Comparison of ENCODE assay signal across 24 mouse cellular contexts in the genomic region with DNA sequence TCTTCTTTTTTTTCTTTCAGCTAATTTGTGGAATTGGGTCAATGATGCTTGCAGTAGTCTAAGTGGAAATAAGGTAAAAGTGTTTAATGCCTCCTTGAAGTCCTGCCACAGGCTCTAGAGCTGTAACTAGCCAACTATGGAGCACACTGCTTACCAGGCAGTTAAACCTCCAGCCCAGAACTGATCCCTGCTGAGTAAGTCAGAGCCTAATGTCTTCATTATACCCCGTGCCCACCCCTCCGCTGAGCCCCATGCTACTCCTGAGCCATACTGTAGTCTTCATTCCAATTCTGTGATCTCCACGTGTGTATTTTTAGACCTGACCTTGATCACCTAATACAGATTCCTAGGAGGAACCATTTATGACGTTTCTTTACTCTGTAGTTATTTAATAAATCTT. TPM values are rescaled to one million over a fixed set of nuclear protein-coding genes. Genes with fewer than 3 reads are reported as not detected.
DNase-seq lines count a peak whose midpoint lies in the region; ATAC-seq lines count a peak whose summit lies in the region.
"Had no signal": no experiment of that assay in that cellular context is flagged by ENCODE, and none has a peak within 500 bp of the region (broad histone marks: within the 10 kb centered on the region; RNA-seq: fewer than 3 reads in every experiment).

No protein-coding gene starts in this region.

- H3K9me3 ChIP-seq in hindbrain, embryonic 14.5 days (ENCODE audit: control insufficient read depth, low read length) = no peaks in the 10 kb centered on the region
- no peaks in the 10 kb centered on the region for H3K9me3 ChIP-seq in hindbrain, embryonic 12.5 days (replicated peaks)
- H3K9me3 ChIP-seq in midbrain, embryonic 11.5 days (ENCODE audit: control insufficient read depth, low read length) = no peaks in the 10 kb centered on the region
- no peaks in the 10 kb centered on the region for H3K9me3 ChIP-seq in midbrain, embryonic 13.5 days
- no peaks in the 10 kb centered on the region for H3K9me3 ChIP-seq in neural tube, embryonic 15.5 days (replicated peaks)
- H3K9me3 ChIP-seq: embryonic facial prominence, embryonic 12.5 days; embryonic facial prominence, embryonic 15.5 days; heart, embryonic 10.5 days; heart, embryonic 13.5 days had no signal

- no peak for DNase-seq in hindbrain, embryonic 14.5 days (ENCODE audit: low spot score)
- peak; percentile 49 for DNase-seq in midbrain, embryonic 11.5 days (ENCODE audit: low spot score, missing footprints)
- no peak for DNase-seq in heart, postnatal 14 days
- DNase-seq: adrenal gland, adult 8-10 months; adrenal gland, postnatal 25 days; cerebellum, adult 11-12 months; cerebellum, adult 9-10 months; cerebellum, postnatal 25 days; forebrain, postnatal 0 days; gastrocnemius, adult 2 months; gastrocnemius, postnatal 14 days; heart, adult 18-20 months had no signal

- H3K4me2 ChIP-seq in hindbrain, embryonic 14.5 days (replicated peaks) = no peak overlapping the region
- H3K4me2 ChIP-seq in hindbrain, embryonic 12.5 days (replicated peaks) = no peak overlapping the region
- H3K4me2 ChIP-seq in midbrain, embryonic 11.5 days = no peak overlapping the region
- no peak overlapping the region for H3K4me2 ChIP-seq in midbrain, embryonic 13.5 days (replicated peaks)
- H3K4me2 ChIP-seq in neural tube, embryonic 15.5 days = no peak overlapping the region
- H3K4me2 ChIP-seq: embryonic facial prominence, embryonic 12.5 days; embryonic facial prominence, embryonic 15.5 days; heart, embryonic 13.5 days had no signal

- intact Hi-C loops in heart, postnatal 14 days (cut with DNase I) = no loop called here

- H3K27me3 ChIP-seq in hindbrain, embryonic 14.5 days (ENCODE audit: control insufficient read depth, insufficient read depth, low read length) = no peaks in the 10 kb centered on the region
- no peaks in the 10 kb centered on the region for H3K27me3 ChIP-seq in hindbrain, embryonic 12.5 days
- no peaks in the 10 kb centered on the region for H3K27me3 ChIP-seq in midbrain, embryonic 11.5 days (ENCODE audit: control insufficient read depth, insufficient read depth, low read length)
- no peaks in the 10 kb centered on the region for H3K27me3 ChIP-seq in midbrain, embryonic 13.5 days
- no peaks in the 10 kb centered on the region for H3K27me3 ChIP-seq in neural tube, embryonic 15.5 days (replicated peaks)
- H3K27me3 ChIP-seq: embryonic facial prominence, embryonic 12.5 days; embryonic facial prominence, embryonic 15.5 days; heart, embryonic 13.5 days had no signal

- WGBS in hindbrain, embryonic 14.5 days = 68% methylated on average over 4 of the region's 4 CpGs
- 80% methylated on average over 4 of the region's 4 CpGs for WGBS in hindbrain, embryonic 12.5 days
- WGBS in midbrain, embryonic 11.5 days = 76% methylated on average over 4 of the region's 4 CpGs
- 71% methylated on average over 4 of the region's 4 CpGs for WGBS in midbrain, embryonic 13.5 days
- 67% methylated on average over 4 of the region's 4 CpGs for WGBS in neural tube, embryonic 15.5 days

- 0 out of 2 replicates have a peak, but pooled peaks have one; percentile 54 for ATAC-seq in hindbrain, embryonic 14.5 days (ENCODE audit: low FRiP score)
- no peak for ATAC-seq in hindbrain, embryonic 12.5 days (ENCODE audit: low FRiP score)
- ATAC-seq in midbrain, embryonic 11.5 days (ENCODE audit: low FRiP score) = no peak
- no peak for ATAC-seq in midbrain, embryonic 13.5 days
- peak; percentile 25; the same call in 1 of the 2 replicates for ATAC-seq in neural tube, embryonic 15.5 days (ENCODE audit: low FRiP score)
- ATAC-seq: activated CD4-positive, CD25-positive, alpha-beta regulatory T cell, adult 4 months; CD4-positive, CD25-positive, alpha-beta regulatory T cell, adult 4 months; forebrain, embryonic 14.5 days; forebrain, postnatal 0 days; intestine, postnatal 0 days had no signal

- no peak overlapping the region for H3K4me3 ChIP-seq in hindbrain, embryonic 14.5 days (replicated peaks; ENCODE audit: low read length)
- H3K4me3 ChIP-seq in hindbrain, embryonic 12.5 days = no peak overlapping the region
- H3K4me3 ChIP-seq in midbrain, embryonic 11.5 days (ENCODE audit: low read depth, low read length) = no peak overlapping the region
- no peak overlapping the region for H3K4me3 ChIP-seq in midbrain, embryonic 13.5 days (replicated peaks)
- H3K4me3 ChIP-seq in neural tube, embryonic 15.5 days (replicated peaks) = no peak overlapping the region
- H3K4me3 ChIP-seq: embryonic facial prominence, embryonic 12.5 days; embryonic facial prominence, embryonic 15.5 days; gastrocnemius, adult 2 months; heart, embryonic 10.5 days; heart, embryonic 13.5 days had no signal

- H3K27ac ChIP-seq in hindbrain, embryonic 14.5 days = no peak overlapping the region
- no peak overlapping the region for H3K27ac ChIP-seq in hindbrain, embryonic 12.5 days
- H3K27ac ChIP-seq in midbrain, embryonic 11.5 days (ENCODE audit: low read depth, low read length) = no peak overlapping the region
- no peak overlapping the region for H3K27ac ChIP-seq in midbrain, embryonic 13.5 days
- no peak overlapping the region for H3K27ac ChIP-seq in neural tube, embryonic 15.5 days (replicated peaks)
- H3K27ac ChIP-seq: embryonic facial prominence, embryonic 12.5 days; embryonic facial prominence, embryonic 15.5 days; gastrocnemius, adult 2 months; heart, embryonic 10.5 days; heart, embryonic 13.5 days had no signal

- no peaks in the 10 kb centered on the region for H3K4me1 ChIP-seq in hindbrain, embryonic 14.5 days (replicated peaks; ENCODE audit: control insufficient read depth, insufficient read depth, low read length)
- H3K4me1 ChIP-seq in hindbrain, embryonic 12.5 days = no peaks in the 10 kb centered on the region
- no peaks in the 10 kb centered on the region for H3K4me1 ChIP-seq in midbrain, embryonic 11.5 days (ENCODE audit: control insufficient read depth, insufficient read depth, low read length)
- H3K4me1 ChIP-seq in midbrain, embryonic 13.5 days (replicated peaks) = no peaks in the 10 kb centered on the region
- H3K4me1 ChIP-seq in neural tube, embryonic 15.5 days = no peaks in the 10 kb centered on the region
- H3K4me1 ChIP-seq: embryonic facial prominence, embryonic 12.5 days; embryonic facial prominence, embryonic 15.5 days; heart, embryonic 10.5 days had no signal

- no peaks in the 10 kb centered on the region for H3K36me3 ChIP-seq in hindbrain, embryonic 14.5 days (replicated peaks; ENCODE audit: control insufficient read depth, insufficient read depth)
- H3K36me3 ChIP-seq in hindbrain, embryonic 12.5 days = no peaks in the 10 kb centered on the region
- H3K36me3 ChIP-seq in midbrain, embryonic 11.5 days (ENCODE audit: control insufficient read depth, insufficient read depth, low read length) = no peaks in the 10 kb centered on the region
- H3K36me3 ChIP-seq in midbrain, embryonic 13.5 days = no peaks in the 10 kb centered on the region
- H3K36me3 ChIP-seq in neural tube, embryonic 15.5 days = no peaks in the 10 kb centered on the region
- H3K36me3 ChIP-seq: embryonic facial prominence, embryonic 12.5 days; embryonic facial prominence, embryonic 15.5 days; heart, embryonic 10.5 days; heart, embryonic 13.5 days had no signal

- no peak overlapping the region for H3K9ac ChIP-seq in hindbrain, embryonic 14.5 days
- no peak overlapping the region for H3K9ac ChIP-seq in hindbrain, embryonic 12.5 days
- no peak overlapping the region for H3K9ac ChIP-seq in midbrain, embryonic 11.5 days (ENCODE audit: low read length)
- no peak overlapping the region for H3K9ac ChIP-seq in midbrain, embryonic 13.5 days (replicated peaks)
- no peak overlapping the region for H3K9ac ChIP-seq in neural tube, embryonic 15.5 days (replicated peaks)
- H3K9ac ChIP-seq: embryonic facial prominence, embryonic 12.5 days; embryonic facial prominence, embryonic 15.5 days; forebrain, postnatal 0 days; heart, embryonic 13.5 days had no signal

RNA-seq across cellular contexts. Expression of a gene that starts 44.5 kb away (rescaled TPM):
- 0.67 and 1.0 TPM in 2 replicates for polyA plus RNA-seq in hindbrain, embryonic 14.5 days (2014; fragmentation: Nextera tagmentation; extraction: Ambion mirVana)
- polyA plus RNA-seq in hindbrain, embryonic 12.5 days (2016; fragmentation: Nextera tagmentation; extraction: Ambion mirVana) = 0.30 and 0.52 TPM in 2 replicates
- 0.26 and 0.44 TPM in 2 replicates for polyA plus RNA-seq in midbrain, embryonic 11.5 days (2014; fragmentation: Nextera tagmentation; extraction: Ambion mirVana)
- 0.27 and 0.36 TPM in 2 replicates for polyA plus RNA-seq in midbrain, embryonic 13.5 days (2015; fragmentation: Nextera tagmentation; extraction: Ambion mirVana)
- polyA plus RNA-seq in neural tube, embryonic 15.5 days (2015; fragmentation: Nextera tagmentation; extraction: Ambion mirVana) = 0.95 and 2.4 TPM in 2 replicates
- 1 to 10 TPM; 1.6 to 1.7 TPM for total RNA-seq in heart, postnatal 14 days (2021)
- total RNA-seq: MEL had no signal

Comparison
In these comparisons a context has a peak if more than half of its experiments do, and no peak if none do; other contexts are left out.
1. ATAC-seq: peak in hindbrain, embryonic 14.5 days (single experiment) and neural tube, embryonic 15.5 days (single experiment); none in hindbrain, embryonic 12.5 days (single experiment), midbrain, embryonic 11.5 days (single experiment) and midbrain, embryonic 13.5 days (single experiment).